Mouse (Mus musculus) forebrain, postnatal 0 days (tissue): ENCODE results near the gene Atad2b. TPM values are rescaled to one million over a fixed set of nuclear protein-coding genes. Genes with fewer than 3 reads are reported as not detected.
A peak's percentile ranks its signal among the peaks of the same experiment; 100 is the strongest.
"Not testable (repeated sequence)": the region's sequence is repeated elsewhere in the genome, so short reads cannot be mapped to it uniquely, and the experiment has no call there.

Experiments
- ATAC-seq: fragments of 200-750 bp; cut with Nextera tagmentation; 2 replicates; pipeline ENCODE4 v1.8.0; 2017; ENCODE audit warnings: mild to moderate bottlenecking, moderate library complexity
- DNase-seq: peaks from one replicate; pipeline ENCODE4 v3.0.0-alpha.2; 2015
- H3K27ac ChIP-seq: fragments of 300-500 bp; sonication (generic); 2 replicates; pipeline ENCODE4 v1.5.1; 2014; ENCODE audit warnings: low read depth, mild to moderate bottlenecking, antibody characterized with exemption, low read length, moderate library complexity, mixed read lengths
- H3K27me3 ChIP-seq: fragments of 300-500 bp; sonication (generic); 2 replicates; pipeline ENCODE4 v1.6.1; 2014; ENCODE audit warnings: mild to moderate bottlenecking, low read length, mixed read lengths; ENCODE audit not compliant: insufficient read depth
- H3K36me3 ChIP-seq: fragments of 300-500 bp; sonication (generic); 2 replicates; pipeline ENCODE4 v1.6.1; 2014; ENCODE audit warnings: mild to moderate bottlenecking, moderate library complexity; ENCODE audit not compliant: insufficient read depth
- H3K4me1 ChIP-seq: fragments of 300-500 bp; sonication (generic); 2 replicates; pipeline ENCODE4 v1.6.1; 2014; ENCODE audit warnings: antibody characterized with exemption; ENCODE audit not compliant: insufficient read depth
- H3K4me2 ChIP-seq: fragments of 300-500 bp; sonication (generic); 2 replicates; pipeline ENCODE4 v1.6.1; 2014; ENCODE audit warnings: low read depth, mild to moderate bottlenecking, moderate library complexity
- H3K4me3 ChIP-seq: fragments of 300-500 bp; sonication (generic); 2 replicates; pipeline ENCODE4 v1.5.1; 2014; ENCODE audit warnings: low read depth, low read length, mixed read lengths
- H3K9ac ChIP-seq: fragments of 300-500 bp; sonication (generic); 2 replicates; pipeline ENCODE4 v1.6.1; 2014; ENCODE audit warnings: mild to moderate bottlenecking
- H3K9me3 ChIP-seq: fragments of 300-500 bp; sonication (generic); 2 replicates; pipeline ENCODE4 v1.6.1; 2016; ENCODE audit warnings: low read length
- CTCF ChIP-seq: sonication (generic); IDR thresholded peaks from 2 replicates; pipeline ENCODE4 v1.5.1; 2016; ENCODE audit warnings: antibody characterized with exemption, control low read depth, low read depth
- WGBS: fragments of 180-500 bp; shearing (Covaris S2); extraction: QIAGEN DNeasy Blood & Tissue Kit; methylation state at CpG from one replicate; pipeline ENCODE4 v1.1.7; 2014; 5-methylcytosine and 5-hydroxymethylcytosine counted together
- polyA plus RNA-seq: library from polyadenylated mRNA; unstranded; fragments of >200 nt; fragmentation: Nextera tagmentation; extraction: Ambion mirVana; gene quantifications from 2 replicates; pipeline ENCODE4 v1.2.1, GENCODE M21; 2015
- total RNA-seq: library from RNA; depleted of rRNA; stranded (reverse); fragments of >200 nt; gene quantifications from 2 replicates; pipeline ENCODE4 v1.2.3, GENCODE M21; 2014

Atad2b gene
- total and polyA plus RNA-seq, 2 experiments from 2014 or later, result 6.6 to 31.1 TPM

DNA sequence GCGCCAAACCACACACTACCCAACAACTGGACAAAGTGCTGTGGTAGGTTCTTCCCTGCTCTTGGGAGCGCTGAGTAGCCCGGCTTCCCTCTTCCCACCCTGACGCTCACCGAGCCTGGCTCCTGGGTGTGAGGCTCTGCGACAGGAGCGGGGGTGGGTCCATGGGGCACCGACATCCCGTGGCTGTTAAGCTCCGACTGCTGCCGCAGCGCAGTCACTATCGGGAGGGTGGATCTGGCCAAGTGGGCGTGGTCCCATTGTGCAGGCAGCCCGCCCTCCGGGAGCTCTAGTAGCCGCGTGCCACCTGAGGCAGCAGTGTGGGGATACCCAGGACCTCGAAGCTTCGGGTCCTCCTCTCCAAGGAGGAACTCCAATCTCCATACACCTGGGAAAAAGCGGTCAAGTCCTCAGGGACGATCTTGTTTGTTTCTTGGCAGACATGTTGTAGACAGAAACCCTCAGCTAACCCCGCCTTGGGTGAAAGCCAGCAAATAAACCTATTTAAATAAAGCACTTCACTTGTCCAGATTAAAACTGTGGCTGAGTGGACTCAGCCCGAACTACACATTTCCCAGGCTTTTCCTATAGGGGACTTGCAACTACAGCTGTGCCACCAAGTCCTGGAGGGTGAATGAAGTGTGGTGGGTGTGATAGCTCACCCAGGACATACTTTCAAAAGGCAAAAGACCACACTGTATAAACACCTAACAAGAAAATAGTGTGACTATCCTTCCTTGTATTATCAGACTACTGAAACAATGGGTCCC is 42.8 kb upstream of the Atad2b start, which contains the start of gene Mfsd2b:
Gene Mfsd2b, minus strand, starts transcription at position 199 of the 767 bp plus-strand sequence.
- WGBS, result 5% methylated on average over 24 of the region's 24 CpGs
- 0 out of 2 replicates have a peak, but pooled peaks have one; percentile 1 for TF ChIP-seq CTCF
- peak; percentile 73 for DNase-seq

DNA sequence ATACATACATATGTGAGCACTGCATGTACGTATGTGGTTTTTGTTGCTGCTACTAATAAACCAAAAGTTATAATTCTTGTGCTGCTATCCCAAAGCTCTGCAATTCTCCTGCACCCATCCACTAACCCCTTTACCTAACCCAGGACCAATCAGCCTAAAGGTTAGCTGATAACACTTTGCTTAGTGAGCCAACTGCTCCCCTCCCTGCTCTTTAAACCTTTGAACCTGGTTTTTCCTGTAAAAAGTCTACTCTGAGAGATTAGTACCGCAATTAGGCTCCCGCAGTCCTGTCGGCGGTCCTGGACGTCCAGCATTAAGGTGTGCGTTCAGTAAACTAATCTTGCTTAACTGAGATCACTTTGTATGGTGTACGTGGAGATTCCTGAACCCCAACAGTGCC is 41.5 kb upstream of the Atad2b start:
- H3K27ac ChIP-seq, result no peak overlapping the region
- WGBS, result 74% methylated on average over 8 of the region's 8 CpGs
- no peaks in the 10 kb centered on the region; the same call in 1 of the 2 replicates for H3K27me3 ChIP-seq
- no peak overlapping the region for H3K4me3 ChIP-seq
- ATAC-seq (no peak), DNase-seq (no peak)
- no peak overlapping the region for H3K4me2 ChIP-seq
- H3K36me3 ChIP-seq, result peaks cover 10% of the 10 kb centered on the region
- no peaks in the 10 kb centered on the region for H3K9me3 ChIP-seq
- peaks cover 8% of the 10 kb centered on the region; the same call in 1 of the 2 replicates for H3K4me1 ChIP-seq
- H3K9ac ChIP-seq, result no peak overlapping the region
- no peak for TF ChIP-seq CTCF

More for the DNA sequence above, 42.8 kb upstream of the Atad2b start, which contains the start of gene Mfsd2b:
- Histone ChIP-seq H3K27me3 (no peaks in the 10 kb centered on the region; the same call in 1 of the 2 replicates), H3K36me3 (peaks cover 4% of the 10 kb centered on the region), H3K9me3 (no peaks in the 10 kb centered on the region), H3K27ac (no peak within 1 kb of the TSS), H3K4me1 (peaks cover 8% of the 10 kb centered on the region; the same call in 1 of the 2 replicates), H3K4me3 (peak within 1 kb of the TSS; percentile 41), H3K4me2 (peak within 1 kb of the TSS; percentile 92), H3K9ac (peak within 1 kb of the TSS; percentile 58)
- ATAC-seq, result peak; percentile 86

DNA sequence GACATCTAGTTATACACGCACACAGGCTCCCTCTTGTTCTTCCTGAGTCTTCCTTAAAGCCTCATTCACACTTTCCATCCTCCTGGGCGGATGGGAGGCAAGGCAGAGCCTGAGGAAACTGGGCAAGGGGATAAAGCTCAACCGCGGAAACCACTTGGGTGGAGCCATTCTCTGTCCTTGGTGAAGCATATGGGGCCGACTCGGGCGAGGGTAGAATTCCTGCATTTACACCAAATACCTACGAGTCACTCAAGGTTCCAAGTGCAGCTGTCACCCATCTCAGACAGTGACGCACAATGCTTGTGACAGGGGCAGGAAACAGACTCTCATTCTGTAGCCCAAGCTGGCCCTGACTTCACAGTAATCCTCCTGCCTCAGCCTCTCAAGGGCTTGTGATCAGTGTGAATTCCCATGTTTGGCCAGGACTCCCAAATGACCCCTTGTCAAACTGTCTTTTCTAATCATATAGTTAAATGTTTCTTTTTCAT is 38.8 kb upstream of the Atad2b start:
- DNase-seq (no peak), ATAC-seq (no peak)
- no peak overlapping the region for H3K4me2 ChIP-seq
- H3K4me1 ChIP-seq, result peaks cover 8% of the 10 kb centered on the region; the same call in 1 of the 2 replicates
- H3K9me3 ChIP-seq, result no peaks in the 10 kb centered on the region
- no peak overlapping the region for H3K9ac ChIP-seq
- no peak overlapping the region for H3K27ac ChIP-seq
- no peaks in the 10 kb centered on the region; the same call in 1 of the 2 replicates for H3K27me3 ChIP-seq
- peaks cover 30% of the 10 kb centered on the region for H3K36me3 ChIP-seq
- H3K4me3 ChIP-seq, result no peak overlapping the region
- no peak for TF ChIP-seq CTCF
- WGBS, result 84% methylated on average over 9 of the region's 9 CpGs

DNA sequence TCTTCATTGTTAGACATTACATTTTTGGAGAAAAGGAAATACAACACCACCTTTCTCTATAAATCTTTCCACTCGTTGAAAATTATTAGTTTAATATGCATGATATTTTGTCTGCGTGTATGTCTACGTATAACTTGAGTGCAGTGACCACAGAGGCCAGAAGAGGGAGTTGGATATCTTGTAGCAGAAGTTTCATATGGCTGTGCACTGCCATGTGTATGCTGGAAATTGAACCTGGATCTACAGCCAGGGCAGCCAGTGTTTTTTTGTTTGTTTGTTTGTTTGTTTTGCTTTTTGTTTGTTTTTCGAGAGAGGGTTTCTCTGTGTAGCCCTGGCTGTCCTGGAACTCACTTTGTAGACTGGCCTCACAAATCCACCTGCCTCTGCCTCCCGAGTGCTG is 38.1 kb upstream of the Atad2b start:
- 97% methylated on average over 5 of the region's 5 CpGs for WGBS
- H3K36me3 ChIP-seq, result peaks cover 30% of the 10 kb centered on the region
- ATAC-seq, result no peak

DNA sequence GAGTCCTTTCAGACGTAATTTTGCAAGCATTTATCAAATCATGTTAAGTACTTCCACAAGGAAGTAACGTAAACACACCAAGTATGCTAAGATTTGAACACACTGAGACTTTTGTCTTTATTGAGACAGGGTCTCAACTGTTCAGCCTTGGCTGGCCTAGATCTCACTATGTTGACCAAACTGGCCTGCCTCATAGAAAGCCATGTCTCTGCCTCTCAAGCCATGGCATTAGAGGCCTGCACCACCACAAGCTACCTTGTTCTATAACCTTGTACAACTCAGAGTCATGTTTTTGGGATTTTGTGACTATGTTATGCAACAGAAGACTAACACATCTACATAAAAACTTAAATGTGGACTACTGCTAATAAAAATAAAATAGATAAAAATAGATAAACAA is 35.1 kb upstream of the Atad2b start:
- Histone ChIP-seq H3K4me1 (no peaks in the 10 kb centered on the region), H3K36me3 (peaks cover 34% of the 10 kb centered on the region), H3K27ac (no peak overlapping the region), H3K27me3 (no peaks in the 10 kb centered on the region), H3K9me3 (no peaks in the 10 kb centered on the region), H3K9ac (no peak overlapping the region), H3K4me3 (no peak overlapping the region), H3K4me2 (no peak overlapping the region)
- DNase-seq (no peak), ATAC-seq (no peak)
- no peak for TF ChIP-seq CTCF
- WGBS, result 95% methylated on average over 2 of the region's 2 CpGs

More for the DNA sequence above, 38.1 kb upstream of the Atad2b start:
- Histone ChIP-seq H3K4me3 (no peak overlapping the region), H3K27me3 (no peaks in the 10 kb centered on the region), H3K9me3 (no peaks in the 10 kb centered on the region), H3K27ac (no peak overlapping the region), H3K4me2 (no peak overlapping the region), H3K9ac (no peak overlapping the region), H3K4me1 (0 out of 2 replicates have a peak, but pooled peaks cover 4% of the 10 kb centered on the region)
- DNase-seq, result no peak
- TF ChIP-seq CTCF, result no peak

DNA sequence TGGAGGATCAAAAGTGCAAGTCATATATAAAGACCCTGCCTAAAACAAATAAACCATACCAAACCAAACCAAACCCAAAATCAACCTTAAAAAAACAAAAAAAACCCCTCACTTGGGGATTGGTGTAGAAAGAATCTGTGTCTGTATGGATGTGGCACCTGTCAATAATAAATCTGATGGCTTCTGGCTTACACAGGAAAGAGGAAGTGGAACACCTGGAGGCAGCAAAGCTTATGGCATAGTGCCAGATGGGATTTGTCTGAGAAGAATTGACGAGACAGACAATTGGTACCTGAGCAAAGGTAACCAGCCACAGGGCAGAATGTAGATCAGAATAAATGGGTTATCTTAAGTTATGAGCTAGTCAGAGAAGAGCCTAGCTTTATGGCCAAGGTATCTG is 32.1 kb upstream of the Atad2b start:
- TF ChIP-seq CTCF, result no peak
- 56% methylated on average over 1 of the region's 1 CpGs for WGBS
- ATAC-seq (no peak), DNase-seq (no peak)
- Histone ChIP-seq H3K27ac (no peak overlapping the region), H3K4me3 (no peak overlapping the region), H3K9me3 (no peaks in the 10 kb centered on the region), H3K9ac (no peak overlapping the region), H3K4me1 (no peaks in the 10 kb centered on the region), H3K4me2 (no peak overlapping the region), H3K36me3 (peaks cover 26% of the 10 kb centered on the region), H3K27me3 (no peaks in the 10 kb centered on the region)

DNA sequence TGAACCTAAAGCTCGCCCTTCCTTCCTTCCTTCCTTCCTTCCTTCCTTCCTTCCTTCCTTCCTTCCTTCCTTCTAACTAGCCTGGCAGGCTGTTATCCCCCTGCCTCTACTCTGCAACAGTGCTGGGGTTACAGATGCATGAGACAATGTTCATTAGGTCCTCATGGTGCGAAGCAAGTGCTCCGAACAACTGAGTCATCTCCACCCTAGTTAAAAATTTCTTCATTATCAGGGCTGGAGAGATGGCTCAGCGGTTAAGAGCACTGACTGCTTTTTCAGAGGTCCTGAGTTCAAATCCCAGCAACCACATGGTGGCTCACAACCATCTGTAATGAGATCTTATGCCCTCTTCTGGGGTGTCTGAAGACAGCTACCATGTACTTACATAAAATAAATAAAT is 30.6 kb upstream of the Atad2b start:
- WGBS, result 96% methylated on average over 4 of the region's 4 CpGs
- not testable (repeated sequence) for H3K9ac ChIP-seq, ATAC-seq, H3K27ac ChIP-seq, H3K27me3 ChIP-seq, H3K9me3 ChIP-seq, H3K4me2 ChIP-seq, H3K4me1 ChIP-seq, H3K4me3 ChIP-seq, DNase-seq
- H3K36me3 ChIP-seq, result peaks cover 22% of the 10 kb centered on the region
